Mouse (Mus musculus) frontal cortex, adult (tissue): ENCODE results near the gene Clec12b.
"Not testable (repeated sequence)": the region's sequence is repeated elsewhere in the genome, so short reads cannot be mapped to it uniquely, and the experiment has no call there.

Experiments used
- ATAC-seq: cut with Nextera tagmentation; 2 replicates; pipeline ENCODE4 v1.9.2; 2017; ENCODE audit warnings: mild to moderate bottlenecking, moderate library complexity, mixed read lengths; ENCODE audit not compliant: low TSS enrichment

Gene Clec12b

GRCm38 (mm10) chr6:129369374-129370132 lies 16.1 kb downstream of the Clec12b start:
- ATAC-seq, result no peak

- peak; percentile 96 for ATAC-seq
These were observed 19.7 kb downstream of the Clec12b start for GRCm38 (mm10) chr6:129365959-129366359.

- no peak for ATAC-seq
These were observed 21.7 kb downstream of the Clec12b start for GRCm38 (mm10) chr6:129363942-129364341.

- no peak for ATAC-seq
These were observed 26.2 kb downstream of the Clec12b start for GRCm38 (mm10) chr6:129359515-129359914.

- ATAC-seq, result no peak
These were observed 29.2 kb downstream of the Clec12b start for GRCm38 (mm10) chr6:129356430-129356829.

- no peak for ATAC-seq
These were observed 29.9 kb downstream of the Clec12b start for GRCm38 (mm10) chr6:129355774-129356173.

GRCm38 (mm10) chr6:129351091-129351490 lies 34.6 kb downstream of the Clec12b start:
- ATAC-seq, result no peak

GRCm38 (mm10) chr6:129349524-129350352 lies 35.9 kb downstream of the Clec12b start:
- no peak for ATAC-seq

GRCm38 (mm10) chr6:129344408-129344807 lies 41.3 kb downstream of the Clec12b start:
- no peak for ATAC-seq

GRCm38 (mm10) chr6:129342391-129342790 lies 43.3 kb downstream of the Clec12b start, which contains the start of gene Clec12a:
Clec12a (plus strand) TSS chr6:129342691.
- not testable (repeated sequence) for ATAC-seq

- no peak for ATAC-seq
These were observed 47.9 kb downstream of the Clec12b start for GRCm38 (mm10) chr6:129337751-129338150.

GRCm38 (mm10) chr6:129333674-129334078 lies 52.0 kb downstream of the Clec12b start:
- ATAC-seq, result peak; percentile 100

- ATAC-seq, result no peak
These were observed 54.1 kb downstream of the Clec12b start, which contains the start of gene 4922502D21Rik for GRCm38 (mm10) chr6:129331610-129332009. 4922502D21Rik (minus strand) TSS chr6:129331796.

- peak; percentile 50; the same call in 1 of the 2 replicates for ATAC-seq
These were observed 59.0 kb downstream of the Clec12b start for GRCm38 (mm10) chr6:129326568-129327150.

GRCm38 (mm10) chr6:129326016-129326415 lies 59.7 kb downstream of the Clec12b start:
- ATAC-seq, result no peak
